Mouse (Mus musculus): ENCODE results near the gene Cplane1.
A peak's percentile ranks its signal among the peaks of the same experiment; 100 is the strongest.
"Not testable (repeated sequence)": the region's sequence is repeated elsewhere in the genome, so short reads cannot be mapped to it uniquely, and the experiment has no call there.

The Cplane1 gene

GRCm38 (mm10) chr15:8168591-8169265 lies at the start of gene Cplane1:
Cplane1 (plus strand) TSS chr15:8169106.
- peak; percentile 97 for DNase-seq (ENCODE audit: low read depth, low spot score)

- no peak for DNase-seq (ENCODE audit: low read depth, low spot score)
Observed at GRCm38 (mm10) chr15:8129281-8129680, 39.6 kb upstream of the Cplane1 start.

GRCm38 (mm10) chr15:8131268-8131667 lies 37.6 kb upstream of the Cplane1 start:
- DNase-seq (ENCODE audit: low read depth, low spot score) = no peak

- no peak for DNase-seq (ENCODE audit: low read depth, low spot score)
Observed at GRCm38 (mm10) chr15:8131761-8132160, 37.1 kb upstream of the Cplane1 start.

- DNase-seq (ENCODE audit: low read depth, low spot score) = no peak
Observed at GRCm38 (mm10) chr15:8135606-8136005, 33.3 kb upstream of the Cplane1 start.

GRCm38 (mm10) chr15:8161841-8162240 lies 7.1 kb upstream of the Cplane1 start:
- no peak for DNase-seq (ENCODE audit: low read depth, low spot score)

GRCm38 (mm10) chr15:8169266-8169746 lies 400 bp downstream of the Cplane1 start:
- no peak for DNase-seq (ENCODE audit: low read depth, low spot score)

- DNase-seq (ENCODE audit: low read depth, low spot score) = no peak
Observed at GRCm38 (mm10) chr15:8189563-8189962, 20.7 kb downstream of the Cplane1 start.

GRCm38 (mm10) chr15:8190435-8190834 lies 21.5 kb downstream of the Cplane1 start:
- no peak for DNase-seq (ENCODE audit: low read depth, low spot score)

- peak; percentile 51 for DNase-seq (ENCODE audit: low read depth, low spot score)
Observed at GRCm38 (mm10) chr15:8200317-8200716, 31.4 kb downstream of the Cplane1 start.

GRCm38 (mm10) chr15:8208362-8208761 lies 39.5 kb downstream of the Cplane1 start:
- no peak for DNase-seq (ENCODE audit: low read depth, low spot score)

- DNase-seq (ENCODE audit: low read depth, low spot score) = no peak
Observed at GRCm38 (mm10) chr15:8214811-8215210, 45.9 kb downstream of the Cplane1 start.

- peak; percentile 43 for DNase-seq (ENCODE audit: low read depth, low spot score)
Observed at GRCm38 (mm10) chr15:8234167-8234566, 65.3 kb downstream of the Cplane1 start.

- no peak for DNase-seq (ENCODE audit: low read depth, low spot score)
Observed at GRCm38 (mm10) chr15:8265946-8266345, 97.0 kb downstream of the Cplane1 start.

GRCm38 (mm10) chr15:8267211-8267610 lies 98.3 kb downstream of the Cplane1 start:
- DNase-seq (ENCODE audit: low read depth, low spot score) = no peak

- DNase-seq (ENCODE audit: low read depth, low spot score) = no peak
Observed at GRCm38 (mm10) chr15:8268231-8268630, 99.3 kb downstream of the Cplane1 start.

GRCm38 (mm10) chr15:8271952-8272351 lies 103.0 kb downstream of the Cplane1 start:
- DNase-seq (ENCODE audit: low read depth, low spot score) = no peak

- DNase-seq (ENCODE audit: low read depth, low spot score) = not testable (repeated sequence)
Observed at GRCm38 (mm10) chr15:8277916-8278315, 109.0 kb downstream of the Cplane1 start.

GRCm38 (mm10) chr15:8279320-8279779 lies 110.4 kb downstream of the Cplane1 start:
- peak; percentile 68 for DNase-seq (ENCODE audit: low read depth, low spot score)

- DNase-seq (ENCODE audit: low read depth, low spot score) = peak; percentile 38
Observed at GRCm38 (mm10) chr15:8279929-8280610, 111.2 kb downstream of the Cplane1 start.

GRCm38 (mm10) chr15:8281701-8282100 lies 112.8 kb downstream of the Cplane1 start:
- no peak for DNase-seq (ENCODE audit: low read depth, low spot score)

- no peak for DNase-seq (ENCODE audit: low read depth, low spot score)
Observed at GRCm38 (mm10) chr15:8282155-8282554, 113.2 kb downstream of the Cplane1 start.

GRCm38 (mm10) chr15:8291251-8291650 lies 122.3 kb downstream of the Cplane1 start:
- DNase-seq (ENCODE audit: low read depth, low spot score) = no peak

All from CD4-positive, CD25-positive, alpha-beta regulatory T cell, adult 2 months (primary cell).